Mouse (Mus musculus) layer of hippocampus, postnatal 36 days (tissue): ENCODE data around the gene Gm19345. TPM values are rescaled to one million over a fixed set of nuclear protein-coding genes. Genes with fewer than 3 reads are reported as not detected.

Source experiments
- DNase-seq, 2 experiments: peaks; one replicate each; pipeline ENCODE4 v3.0.0; 2022
- total RNA-seq, 2 experiments: library from RNA; stranded (reverse); gene quantifications; 2 replicates each; pipeline ENCODE4 v1.2.3; 2021

The Gm19345 gene
- total RNA-seq, result 1 to 10 TPM; 1.2 to 1.9 TPM

DNA sequence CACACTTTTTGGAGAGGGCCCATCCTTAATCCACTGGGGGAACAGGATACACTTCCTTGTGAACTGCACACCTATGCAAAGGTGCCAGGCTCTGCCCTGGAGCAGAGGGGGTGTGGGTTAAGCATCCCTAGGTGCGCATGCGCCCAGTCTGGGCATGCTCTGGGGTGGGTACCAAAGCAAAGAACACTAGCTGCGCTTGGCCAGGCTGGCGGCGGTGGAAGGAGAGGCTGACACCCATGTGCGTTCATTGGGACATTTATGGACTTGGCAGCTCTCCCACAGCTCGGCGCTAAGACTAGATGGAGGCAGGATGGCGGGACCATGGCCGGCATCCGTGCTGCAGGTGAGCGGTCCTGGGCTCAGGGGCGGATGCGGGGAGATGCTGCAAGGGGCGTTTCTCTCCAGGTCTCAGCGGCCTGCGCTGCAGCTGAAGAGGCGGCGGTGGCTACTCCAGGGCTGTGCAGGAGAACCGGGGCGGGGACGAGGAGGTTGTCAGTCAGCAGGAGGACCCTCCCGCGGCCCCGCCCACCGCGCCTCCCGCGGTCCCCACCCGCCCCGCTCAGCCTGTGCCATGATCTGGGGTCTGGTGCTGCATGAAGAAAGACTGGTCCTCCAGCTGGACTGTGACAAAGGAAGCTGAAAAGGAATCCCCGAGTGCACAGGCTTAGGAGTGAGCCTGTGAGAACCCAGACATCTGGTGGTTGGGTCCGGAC lies at the start of gene Gm19345:
Gene Gm19345, plus strand, starts transcription at position 146 of the 713 bp plus-strand sequence.
- DNase-seq, result peak; percentile 13 to 21

GRCm38 (mm10) chr7:19802995-19803394 lies 48.8 kb upstream of the Gm19345 start:
- DNase-seq, result peak; percentile 61 to 62

DNA sequence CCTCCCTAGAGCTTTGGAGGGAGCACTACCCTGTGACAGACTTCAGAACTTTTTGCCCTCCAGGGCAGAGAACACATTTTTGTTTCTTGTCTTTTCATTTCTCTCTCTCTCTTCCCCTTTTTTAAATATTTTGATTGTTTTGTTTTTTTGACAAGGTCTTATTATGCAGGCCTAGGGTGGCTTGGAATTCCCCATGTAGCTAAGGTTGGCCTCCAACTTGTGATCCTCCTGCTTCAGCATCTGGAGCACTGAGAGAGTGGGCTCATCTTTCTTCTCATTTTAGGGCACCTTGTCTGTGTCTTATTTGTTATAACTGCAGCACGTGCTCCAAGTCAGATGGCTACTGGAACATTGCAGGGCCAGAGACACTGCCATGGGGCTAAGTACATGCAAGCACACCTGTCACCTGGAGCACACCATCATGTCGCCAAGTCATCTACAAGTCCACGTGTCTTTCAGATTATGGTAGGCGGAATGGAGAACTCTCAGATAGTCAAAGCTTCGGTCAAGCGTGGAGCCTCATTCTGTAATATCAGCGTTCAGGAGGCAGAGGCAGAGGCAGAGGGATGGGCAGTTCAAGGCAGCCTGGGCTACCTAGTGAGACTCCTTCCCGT lies 45.3 kb upstream of the Gm19345 start:
- no peak for DNase-seq

DNA sequence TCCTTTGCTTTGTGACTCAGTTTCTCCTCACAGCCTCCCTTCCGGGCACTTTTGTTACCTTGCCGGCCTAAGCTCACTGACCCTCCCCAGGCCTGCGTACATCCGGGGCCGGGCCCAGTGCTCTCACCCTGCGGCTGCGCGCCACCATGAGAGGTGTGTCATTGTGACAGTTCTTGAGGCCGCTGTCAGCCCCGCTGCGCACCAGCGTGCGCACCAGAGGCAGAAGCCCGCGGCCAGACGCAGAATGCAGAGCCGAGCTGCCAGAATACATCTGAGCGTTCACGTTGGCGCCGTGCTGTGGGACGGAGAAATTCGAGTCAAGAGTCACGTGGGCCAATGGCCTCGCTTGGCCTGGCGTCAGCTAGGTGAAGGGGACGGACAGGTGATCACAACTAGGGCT lies 42.4 kb upstream of the Gm19345 start:
- DNase-seq, result no peak

GRCm38 (mm10) chr7:19811114-19811513 lies 40.7 kb upstream of the Gm19345 start:
- no peak for DNase-seq

GRCm38 (mm10) chr7:19813161-19813560 lies 38.6 kb upstream of the Gm19345 start:
- DNase-seq, result no peak

DNA sequence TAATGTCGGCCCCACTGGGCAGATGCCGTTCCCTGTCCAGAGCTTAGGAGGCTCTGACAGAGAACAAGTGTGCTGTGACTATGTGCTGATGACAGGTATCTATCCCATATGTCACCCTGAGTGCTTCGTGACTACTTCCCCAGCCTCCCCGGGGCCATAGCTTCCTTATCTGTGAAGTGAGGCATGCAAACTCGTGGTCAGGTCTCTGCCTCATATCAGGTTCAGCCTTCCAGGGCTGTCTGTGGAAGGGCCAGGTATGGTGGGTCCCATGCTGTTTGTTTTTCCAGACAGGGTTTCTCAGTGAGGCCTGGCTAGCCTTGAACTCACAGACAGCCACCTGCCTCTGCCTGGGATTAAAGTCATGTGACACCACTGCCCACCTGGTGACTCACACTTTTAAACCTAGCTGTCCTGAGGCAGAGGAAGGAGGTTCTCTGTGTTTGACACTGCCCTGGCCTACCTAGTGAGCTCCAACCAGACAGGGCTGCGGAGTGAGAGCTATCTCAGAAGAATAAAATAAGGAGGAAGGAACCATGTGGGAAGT lies 38.2 kb upstream of the Gm19345 start:
- no peak for DNase-seq

GRCm38 (mm10) chr7:19815296-19816223 lies 36.2 kb upstream of the Gm19345 start:
- no peak for DNase-seq

GRCm38 (mm10) chr7:19816224-19816771 lies 35.5 kb upstream of the Gm19345 start:
- peak in 1 of 2 experiments; percentile 14 for DNase-seq

DNA sequence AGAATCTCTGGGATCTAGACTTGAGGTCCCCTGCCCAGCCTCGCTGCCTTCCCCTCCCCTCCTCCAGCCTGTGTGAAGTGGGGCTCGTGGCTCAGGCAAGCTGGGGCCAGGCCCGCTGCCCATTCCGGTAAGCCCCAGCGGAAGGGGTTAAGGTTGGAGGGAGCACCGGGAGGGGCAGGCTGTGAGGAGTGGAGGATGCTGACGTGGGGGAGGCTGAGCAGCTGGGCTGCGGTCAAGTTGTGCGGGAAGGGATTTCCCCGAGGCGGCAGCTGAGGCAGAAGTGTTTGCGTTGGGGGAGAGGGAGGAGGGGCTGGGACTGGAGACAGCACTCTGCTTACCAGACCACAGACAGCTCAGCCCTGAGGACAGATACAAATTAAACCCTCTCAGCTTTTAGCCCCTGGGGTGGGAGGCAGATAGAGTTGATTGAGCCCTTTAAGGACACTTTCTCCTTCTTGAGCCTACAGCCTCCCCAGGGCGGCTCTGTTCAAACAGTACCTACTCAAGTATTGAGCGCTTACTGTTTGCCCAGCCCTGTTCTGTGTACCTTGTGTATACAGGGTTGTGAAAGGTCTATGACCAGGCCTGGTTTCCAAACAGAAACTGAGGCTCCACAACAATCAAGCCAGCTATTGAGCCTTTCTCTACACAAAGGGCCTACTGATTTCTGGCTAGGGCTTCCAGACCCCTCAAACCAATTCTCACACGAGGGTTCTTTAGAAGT lies 34.3 kb upstream of the Gm19345 start:
- no peak for DNase-seq

- DNase-seq, result no peak
Observed at GRCm38 (mm10) chr7:19818440-19818839, 33.4 kb upstream of the Gm19345 start.

- no peak for DNase-seq
Observed at GRCm38 (mm10) chr7:19818875-19819274, 32.9 kb upstream of the Gm19345 start.

DNA sequence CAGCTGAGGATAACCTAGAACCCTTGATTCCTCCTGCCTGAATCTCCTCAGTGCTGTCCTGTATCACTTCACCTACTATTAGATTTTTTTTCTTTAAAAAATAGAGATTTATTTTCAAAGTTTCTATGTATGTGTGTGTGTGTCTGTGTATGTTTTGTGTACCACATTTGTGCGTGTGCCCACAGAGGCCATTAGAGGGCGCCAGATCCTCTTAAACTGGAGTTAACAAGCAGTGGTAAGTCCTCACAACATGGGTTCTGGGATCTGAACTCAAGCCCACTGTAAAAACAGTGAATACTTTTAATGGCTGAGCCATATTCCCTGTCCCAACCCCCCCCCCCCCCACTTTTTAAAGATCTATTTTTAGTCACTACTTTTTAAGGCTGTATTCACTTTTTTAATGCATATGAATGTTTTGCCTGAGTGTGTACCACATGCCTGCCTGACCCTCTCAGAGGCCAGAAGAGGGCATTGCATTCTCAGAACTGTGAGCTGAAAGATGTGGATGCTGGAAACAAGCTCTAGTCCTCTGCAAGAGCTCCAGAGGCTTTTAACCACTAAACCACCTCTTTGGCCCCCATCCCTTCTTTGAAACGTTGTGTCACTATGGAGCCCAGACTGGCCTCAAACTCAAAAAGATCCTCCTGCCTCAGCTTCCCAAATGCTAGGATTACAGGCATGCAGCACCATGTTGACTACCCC lies 31.3 kb upstream of the Gm19345 start:
- no peak for DNase-seq

DNA sequence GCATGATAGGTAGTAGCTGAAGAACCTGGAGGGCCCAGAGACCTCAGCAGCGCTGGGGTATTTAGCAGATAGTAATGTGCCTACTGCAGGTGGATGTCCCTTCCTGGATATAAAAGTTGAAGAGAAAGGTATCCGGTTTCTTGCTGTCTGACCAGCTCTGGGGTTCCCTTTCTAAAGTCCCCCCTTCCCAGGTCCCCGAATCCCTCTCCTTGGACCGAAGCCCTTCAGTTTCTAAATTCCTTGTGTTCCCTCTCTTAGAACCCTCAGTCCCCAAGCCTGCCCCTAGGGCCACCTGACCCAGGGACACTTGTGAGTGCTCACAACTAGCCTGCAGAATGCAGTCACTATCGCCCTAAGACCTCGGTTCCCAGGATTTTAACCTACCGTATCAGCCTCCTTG lies 30.2 kb upstream of the Gm19345 start:
- DNase-seq, result no peak

- no peak for DNase-seq
Observed at GRCm38 (mm10) chr7:19822193-19822592, 29.6 kb upstream of the Gm19345 start.

DNA sequence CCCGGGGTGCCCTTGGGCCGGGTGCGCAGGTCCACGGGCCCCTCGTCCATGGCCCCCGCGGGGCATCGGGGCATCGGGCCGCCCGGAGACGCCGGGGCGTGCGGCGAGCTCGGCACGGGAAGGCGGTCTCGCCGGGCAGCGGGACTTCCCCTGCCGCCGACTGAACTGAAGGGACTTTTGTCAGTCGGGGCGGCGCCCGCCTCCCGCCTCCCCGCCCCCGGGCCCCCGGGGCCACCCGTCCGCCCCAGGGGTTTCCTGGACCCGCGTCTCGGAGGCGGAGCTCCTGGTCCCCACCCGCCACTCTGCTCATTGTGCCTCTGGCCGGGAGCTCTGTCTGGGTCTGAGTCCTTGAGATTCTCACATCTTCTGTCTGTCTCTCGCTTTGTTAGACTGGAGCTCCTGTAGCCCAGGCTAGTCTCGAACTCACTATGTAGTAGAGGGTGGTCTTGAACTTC lies 29.2 kb upstream of the Gm19345 start, which contains the start of gene Bcl3:
Gene Bcl3, minus strand, starts transcription at position 167 of the 455 bp plus-strand sequence.
- no peak for DNase-seq

GRCm38 (mm10) chr7:19823256-19824181 lies 28.3 kb upstream of the Gm19345 start:
- no peak for DNase-seq

DNA sequence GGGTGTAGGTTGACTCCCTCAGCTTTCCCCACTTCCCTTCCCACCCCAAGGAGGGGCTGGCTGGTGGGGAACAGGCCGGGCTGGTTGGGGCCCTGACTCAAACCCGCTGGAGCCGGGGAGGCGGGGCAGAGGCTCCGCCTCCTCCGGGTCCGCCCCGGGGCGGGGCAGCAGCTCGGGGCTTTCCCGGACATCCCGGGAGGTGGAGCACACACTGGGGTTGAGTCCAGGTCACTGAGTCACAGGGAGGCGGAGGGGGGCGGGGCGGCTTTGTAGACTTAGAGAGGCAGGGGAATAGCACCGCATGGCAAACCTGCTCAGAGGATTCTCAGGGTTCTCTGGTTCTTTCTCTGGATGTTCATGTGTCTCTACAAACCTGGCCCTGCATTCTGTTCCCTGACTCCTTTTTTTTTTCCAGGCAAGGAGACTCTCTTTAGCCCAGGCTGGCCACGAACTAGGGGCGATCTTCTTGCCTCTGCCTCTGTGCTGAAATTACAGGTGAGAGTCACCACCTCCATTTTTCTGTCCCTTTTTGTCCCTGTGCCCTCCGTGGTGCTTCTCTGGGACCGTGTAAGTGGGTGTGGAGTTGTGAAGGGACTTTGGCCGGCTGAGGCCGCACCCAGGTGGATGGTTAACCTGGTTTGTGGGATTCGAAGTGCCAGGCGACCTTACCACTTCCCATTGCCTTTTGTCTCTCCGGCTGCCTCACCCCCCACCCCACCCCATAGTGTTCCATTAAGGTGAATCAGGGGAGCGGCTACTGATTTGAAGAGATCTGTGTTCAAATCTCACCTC lies 27.4 kb upstream of the Gm19345 start:
- no peak for DNase-seq

GRCm38 (mm10) chr7:19826756-19827155 lies 25.0 kb upstream of the Gm19345 start:
- no peak for DNase-seq
